Mouse (Mus musculus) monocyte, adult 2 months (primary cell): Measurements from ENCODE around the gene Mmp24.

Source experiments
- DNase-seq, 2 experiments: peaks; one replicate each; pipeline ENCODE4 v3.0.0; 2022; ENCODE audit warnings: low spot score in 2 of 2, low read depth in 1 of 2

Mmp24 gene

GRCm38 (mm10) chr2:155849464-155849863 is 74.3 kb downstream of the Mmp24 start:
- no peak for DNase-seq

DNA sequence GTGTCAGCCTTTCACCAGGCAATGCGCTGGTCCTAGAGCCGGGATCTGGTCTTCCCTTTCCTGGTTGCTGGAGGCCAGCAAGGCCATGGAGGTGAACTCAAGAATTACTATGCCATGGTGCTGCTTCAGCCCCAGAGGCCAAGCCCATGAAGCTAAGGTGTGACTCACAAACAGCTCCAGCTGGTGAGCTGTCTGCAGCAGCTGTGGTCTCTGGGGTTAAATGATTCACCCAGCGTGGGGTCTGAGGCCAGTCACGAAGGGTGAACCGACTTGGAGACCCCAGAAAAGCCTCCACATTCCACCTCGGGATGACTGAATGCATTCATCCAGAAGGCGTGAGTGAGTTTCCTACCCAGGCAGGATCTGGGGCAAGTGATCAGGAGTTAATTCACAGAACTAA is 75.0 kb downstream of the Mmp24 start:
- DNase-seq: no peak

- DNase-seq: no peak
These were observed 77.4 kb downstream of the Mmp24 start for GRCm38 (mm10) chr2:155852536-155852935.

GRCm38 (mm10) chr2:155860102-155860501 is 85.0 kb downstream of the Mmp24 start:
- DNase-seq: no peak

- no peak for DNase-seq
These were observed 86.4 kb downstream of the Mmp24 start for GRCm38 (mm10) chr2:155861581-155861980.

DNA sequence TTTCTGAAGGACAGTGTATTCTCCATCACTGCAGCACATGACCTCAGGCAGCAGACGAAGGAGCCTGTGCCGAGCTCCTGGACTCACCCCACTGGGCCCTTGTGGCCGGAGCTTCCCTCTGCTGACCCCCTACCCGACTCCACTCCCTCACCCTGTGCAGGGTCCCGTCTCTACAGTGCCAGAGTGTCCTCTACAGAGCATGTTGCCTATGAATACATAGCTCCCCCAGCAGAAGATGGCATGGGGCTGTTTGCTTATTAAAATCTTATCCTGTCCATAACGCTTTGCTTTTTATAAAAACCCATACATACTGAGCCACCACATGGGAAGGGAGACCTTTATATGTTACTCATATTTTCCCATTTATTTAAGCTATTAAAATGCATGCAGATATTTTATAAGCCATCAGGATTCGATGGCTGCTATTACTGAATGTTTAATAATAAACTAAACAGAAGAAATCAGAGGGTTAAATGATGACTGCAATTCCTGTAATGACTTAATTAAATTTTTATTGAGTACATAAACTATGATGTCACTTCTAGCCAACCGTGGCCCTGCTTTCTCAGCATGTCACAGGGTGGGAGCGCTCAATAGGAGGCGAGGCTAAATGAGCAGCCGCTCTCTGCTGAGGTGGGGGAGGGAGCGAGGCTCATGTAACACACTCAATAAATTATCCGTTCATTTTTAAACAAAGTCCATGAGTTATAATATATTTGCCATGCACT is 87.6 kb downstream of the Mmp24 start:
- no peak for DNase-seq

DNA sequence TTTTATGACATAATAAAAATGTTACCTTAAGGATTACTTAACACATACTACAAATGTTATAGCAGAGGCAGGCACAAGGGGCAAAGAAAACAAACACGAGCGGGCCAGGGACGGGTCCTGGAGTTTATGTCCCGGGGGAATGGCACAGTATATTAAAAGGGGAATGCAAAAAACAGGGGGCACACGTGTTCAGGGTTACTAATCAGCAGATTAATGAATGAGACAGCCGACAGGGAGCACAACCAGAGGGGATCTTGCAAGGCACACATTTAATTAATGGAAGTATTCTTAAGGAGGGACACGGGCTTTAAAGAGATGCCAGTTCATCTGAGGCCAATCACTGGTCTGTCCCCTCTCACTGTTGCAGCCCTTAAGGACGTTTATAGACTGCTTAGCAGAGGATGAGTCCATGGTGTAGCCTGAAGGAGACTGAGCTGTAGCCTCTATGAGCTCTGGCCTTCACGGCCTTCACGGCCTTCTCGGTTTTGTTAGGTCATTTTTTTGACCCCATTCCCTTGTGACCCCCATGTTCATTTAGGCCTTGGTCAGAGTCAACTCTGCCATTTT is 88.2 kb downstream of the Mmp24 start:
- DNase-seq: no peak
